Mouse (Mus musculus) cerebellum, postnatal 25 days (tissue): ENCODE data around the gene Bbs9.

Experiments used
- DNase-seq, 2 experiments: peaks; one replicate each; pipeline ENCODE4 v3.0.0; 2021; ENCODE audit warnings: mixed read lengths in 2 of 2

Bbs9 gene

GRCm38 (mm10) chr9:22698501-22698900, 223.0 kb downstream of the Bbs9 start:
- no peak for DNase-seq

- DNase-seq = no peak
These were observed 226.6 kb downstream of the Bbs9 start for GRCm38 (mm10) chr9:22702065-22702611.

- no peak for DNase-seq
These were observed 227.4 kb downstream of the Bbs9 start for GRCm38 (mm10) chr9:22702812-22703367.

DNA sequence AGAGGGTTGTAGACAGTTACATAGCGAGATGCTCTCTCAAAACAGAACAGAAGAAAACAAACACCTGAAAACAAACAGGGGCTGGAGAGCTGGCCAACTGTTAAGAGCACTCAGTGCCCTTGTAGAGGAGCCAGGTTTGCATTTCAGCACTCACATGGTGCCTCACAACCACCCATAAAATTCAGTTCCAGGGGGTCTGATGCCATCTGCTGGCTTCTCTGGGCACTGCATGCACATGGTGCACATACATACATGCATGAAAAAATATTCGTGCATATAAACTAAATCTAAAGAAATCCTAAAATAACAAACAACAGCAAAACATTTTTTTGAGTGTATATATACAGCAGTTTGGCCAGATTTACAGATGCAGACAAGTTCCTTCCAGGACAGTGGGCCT, 228.0 kb downstream of the Bbs9 start:
- no peak for DNase-seq

DNA sequence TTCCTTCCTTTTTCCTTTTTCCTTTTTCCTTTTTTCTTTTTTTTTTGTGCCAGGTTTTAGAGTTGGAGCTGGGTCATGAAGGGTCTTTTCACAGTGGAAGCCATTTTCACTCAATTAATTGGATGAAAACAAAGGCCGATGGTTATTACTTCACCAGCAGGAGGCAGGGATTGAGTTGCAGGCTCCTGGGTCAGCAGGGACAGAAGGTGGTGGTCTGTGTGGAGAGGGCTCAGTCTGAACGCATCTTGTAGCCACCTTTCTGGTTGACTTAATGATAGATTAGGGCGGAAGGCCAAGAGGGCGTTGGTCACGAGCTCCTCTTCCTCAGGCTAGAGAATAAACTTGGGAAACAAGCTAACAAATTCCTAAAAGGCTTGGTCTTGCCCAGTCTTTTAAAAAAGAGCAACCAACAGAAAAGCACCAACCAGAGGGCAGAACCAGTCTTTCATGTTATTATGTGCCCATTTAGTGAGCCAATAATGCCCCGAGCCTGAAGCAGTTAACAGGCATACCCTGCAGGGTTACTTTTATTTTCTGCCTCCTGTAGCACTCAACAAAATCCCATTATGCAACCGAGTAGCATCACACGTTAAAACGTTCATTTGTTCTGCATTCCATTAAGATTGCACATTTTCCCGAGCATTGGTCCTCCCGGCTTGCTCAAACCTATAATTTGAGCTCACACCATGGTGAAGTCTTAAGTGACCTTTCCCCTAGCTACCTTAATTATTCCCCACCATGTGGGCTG, 231.8 kb downstream of the Bbs9 start:
- DNase-seq = no peak

GRCm38 (mm10) chr9:22708970-22709726, 233.6 kb downstream of the Bbs9 start:
- peak; percentile 78 to 87 for DNase-seq

GRCm38 (mm10) chr9:22710032-22710431, 234.5 kb downstream of the Bbs9 start:
- DNase-seq = no peak

DNA sequence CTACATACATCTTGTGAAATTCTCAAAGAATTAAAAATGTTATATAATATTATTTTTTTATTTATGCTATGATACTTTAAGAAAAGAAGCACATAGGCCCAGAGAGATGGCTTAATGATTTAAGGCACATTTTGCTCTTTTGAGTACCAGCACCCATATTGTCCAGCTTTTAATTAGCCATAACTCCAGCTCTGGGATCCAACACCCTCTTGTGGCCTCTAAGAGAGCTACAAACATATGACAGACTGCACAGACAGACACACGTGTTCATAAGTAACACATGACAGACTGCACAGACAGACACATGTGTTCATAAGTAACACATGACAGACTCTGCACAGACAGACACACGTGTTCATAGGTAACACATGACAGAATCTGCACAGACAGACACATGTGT, 235.8 kb downstream of the Bbs9 start:
- DNase-seq = no peak

DNA sequence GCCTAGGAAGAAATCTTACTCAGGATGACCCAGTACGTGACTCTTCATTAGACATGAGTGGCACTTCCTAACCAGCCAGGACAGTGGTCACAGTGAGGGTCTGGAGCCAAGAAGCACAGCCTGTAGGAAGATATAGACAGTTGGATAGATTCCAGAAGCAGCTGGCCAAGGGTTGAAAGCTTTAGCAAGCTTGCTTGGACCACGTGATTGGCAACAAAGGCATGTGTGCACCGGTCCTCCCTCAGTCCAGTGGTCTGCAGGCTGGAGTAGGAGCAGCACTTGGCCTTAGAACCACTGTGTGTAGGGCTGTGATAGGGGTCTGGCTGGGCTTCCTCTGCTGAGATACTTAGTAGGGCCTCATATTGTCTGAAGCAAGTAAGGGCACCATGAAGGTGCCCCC, 237.2 kb downstream of the Bbs9 start:
- no peak for DNase-seq

- peak; percentile 25 to 49 for DNase-seq
These were observed 237.8 kb downstream of the Bbs9 start for GRCm38 (mm10) chr9:22713286-22713685.

DNA sequence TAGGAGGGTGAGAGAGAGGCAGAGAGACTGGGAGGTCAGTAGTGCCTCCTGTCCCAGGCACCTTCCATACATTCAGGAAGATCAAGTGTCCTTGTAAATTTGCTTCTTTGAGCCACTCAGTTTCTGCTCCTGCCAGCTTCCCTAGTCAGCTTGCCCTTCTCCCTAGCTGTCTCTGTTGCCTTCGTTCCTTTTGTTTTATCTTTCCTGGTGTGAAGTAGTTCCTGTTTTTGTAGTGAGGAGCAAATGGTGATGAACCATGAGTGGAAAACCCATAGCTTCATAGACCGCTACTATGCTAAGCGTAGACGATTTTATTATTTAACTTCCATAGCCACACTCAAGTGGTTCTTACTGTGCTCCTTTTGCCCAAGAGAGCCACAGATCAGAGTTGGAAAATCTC, 242.1 kb downstream of the Bbs9 start:
- DNase-seq = no peak

DNA sequence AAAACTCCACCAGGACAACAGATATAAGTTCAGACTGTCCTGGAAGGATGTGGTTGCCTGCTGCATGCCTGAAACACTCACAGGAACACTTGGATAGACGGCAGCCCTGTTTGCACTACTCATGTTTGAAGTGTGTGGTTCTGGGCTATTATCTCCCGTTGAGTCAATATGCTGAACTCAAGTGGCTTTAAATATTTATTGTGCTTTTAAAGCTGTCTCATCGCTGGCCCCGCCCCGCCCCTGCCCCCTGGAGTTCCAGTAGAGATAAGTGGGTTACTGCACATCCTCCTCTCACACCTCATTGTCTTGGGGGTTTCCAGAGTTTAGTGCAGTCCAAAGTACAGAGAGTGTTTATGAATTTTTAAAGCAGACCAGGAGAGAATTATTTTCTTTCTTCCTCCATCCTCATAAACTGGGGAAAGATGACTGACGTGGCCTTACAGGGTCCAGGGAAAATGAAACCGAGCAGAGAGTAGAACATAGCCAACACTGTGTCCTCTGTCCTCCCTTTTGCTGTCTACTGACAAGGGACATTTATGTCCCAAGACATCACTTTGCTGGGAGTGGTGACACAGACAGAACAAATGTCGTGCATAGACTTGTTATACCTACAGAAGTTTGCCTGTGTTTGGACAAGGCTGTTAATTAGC, 242.8 kb downstream of the Bbs9 start:
- DNase-seq = no peak

- DNase-seq = no peak
These were observed 257.1 kb downstream of the Bbs9 start for GRCm38 (mm10) chr9:22732646-22733045.

GRCm38 (mm10) chr9:22734954-22735353, 259.4 kb downstream of the Bbs9 start:
- DNase-seq = no peak

DNA sequence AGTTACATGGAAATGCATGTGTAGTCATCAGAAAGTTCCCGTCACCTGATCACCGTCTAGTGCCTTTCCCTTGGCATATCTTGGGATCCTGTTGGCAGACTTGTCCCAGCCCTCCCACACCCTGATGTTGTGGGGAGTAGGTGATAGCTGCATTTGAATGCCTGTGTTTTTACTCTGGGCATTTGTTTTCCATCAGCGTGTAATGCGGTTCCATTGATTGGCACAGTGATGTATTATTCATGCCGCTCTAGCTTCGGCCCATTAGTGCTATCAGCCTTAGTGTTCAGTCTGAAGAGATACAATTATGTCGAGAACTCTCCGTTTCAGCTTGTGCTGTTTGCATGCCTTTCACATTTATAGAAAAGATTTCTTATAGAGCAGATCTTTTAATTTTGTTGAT, 259.9 kb downstream of the Bbs9 start:
- no peak for DNase-seq

DNA sequence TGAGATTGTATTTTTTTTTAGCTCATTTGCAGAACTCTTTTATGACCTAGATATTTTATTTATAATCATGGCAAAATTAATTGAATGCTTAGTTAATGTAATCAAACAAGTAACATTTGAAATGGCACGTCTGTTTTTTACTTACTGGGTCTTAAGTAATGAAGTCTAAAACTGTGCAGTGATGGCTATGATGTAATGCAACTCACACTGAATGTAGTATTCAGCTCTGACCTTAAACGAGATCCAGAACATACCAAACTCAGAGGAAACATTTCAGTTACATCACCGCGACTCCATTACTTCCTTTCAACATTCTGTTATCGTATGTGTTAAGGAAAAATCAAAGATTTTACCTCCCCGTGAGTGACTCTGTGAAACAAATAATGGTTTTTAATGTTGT, 262.4 kb downstream of the Bbs9 start:
- DNase-seq = no peak

GRCm38 (mm10) chr9:22738861-22739260, 263.3 kb downstream of the Bbs9 start:
- DNase-seq = no peak

- no peak for DNase-seq
These were observed 266.5 kb downstream of the Bbs9 start for GRCm38 (mm10) chr9:22741967-22742366.

DNA sequence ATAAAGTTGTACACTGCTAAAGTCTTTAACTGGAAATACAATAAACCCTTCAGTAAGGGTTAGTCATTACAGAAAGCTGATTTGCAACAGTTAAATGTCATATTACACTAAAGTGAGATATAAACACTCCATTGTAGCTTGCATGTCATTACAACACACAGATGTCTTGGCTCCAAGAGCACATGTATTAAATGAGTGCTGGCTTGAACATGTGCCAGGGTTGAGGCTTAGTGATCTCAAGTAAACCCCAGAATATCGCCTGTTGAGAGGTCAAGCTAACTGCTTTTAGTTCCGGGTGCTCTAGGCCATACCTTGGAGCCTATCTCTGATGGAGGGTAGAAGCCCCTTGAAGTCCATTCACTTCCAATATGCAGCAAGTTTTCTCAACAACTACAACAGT, 273.1 kb downstream of the Bbs9 start:
- DNase-seq = no peak

DNA sequence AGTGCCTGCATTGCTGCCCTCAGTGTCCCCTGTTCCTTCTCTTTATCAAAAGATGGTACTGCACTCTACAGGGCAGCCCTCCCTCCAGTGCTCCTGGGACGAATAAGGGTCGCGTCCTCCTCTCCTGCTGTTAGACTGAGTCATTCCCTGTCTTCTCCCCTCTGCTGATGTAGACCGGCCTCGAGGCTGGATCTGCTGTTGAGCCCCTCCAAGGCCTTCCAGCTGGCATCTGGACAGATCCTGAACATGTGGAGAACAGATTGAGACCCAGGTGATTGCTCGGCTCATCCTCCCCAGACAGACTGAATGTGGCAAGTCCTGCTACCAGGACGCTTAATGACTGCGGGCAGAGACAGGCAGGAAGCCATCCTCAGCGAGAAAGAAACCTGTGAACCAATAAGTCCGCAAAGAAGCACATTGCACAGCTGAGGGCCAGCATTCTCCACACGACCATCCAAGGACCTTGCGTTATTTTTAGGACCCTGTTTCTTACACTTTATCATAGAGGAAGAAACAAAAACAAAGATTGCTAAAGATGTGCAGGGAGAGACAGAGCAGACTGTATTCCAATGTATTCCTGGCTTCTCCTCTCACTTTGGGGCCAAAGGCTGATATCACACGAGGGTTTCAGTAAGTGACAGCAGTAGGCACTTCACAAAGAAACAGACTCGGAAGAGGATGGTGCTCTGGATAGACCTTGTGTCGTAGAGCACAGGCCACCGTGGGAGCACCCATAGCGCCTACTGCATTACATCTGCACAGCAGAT, 275.4 kb downstream of the Bbs9 start:
- no peak for DNase-seq

- no peak for DNase-seq
These were observed 276.0 kb downstream of the Bbs9 start for GRCm38 (mm10) chr9:22751546-22751929.

- DNase-seq = no peak
These were observed 278.7 kb downstream of the Bbs9 start for GRCm38 (mm10) chr9:22754081-22754672.
